In genomic region chr7:44547725-44548124, GRCm38 (mm10) we compare ENCODE assay signal across 8 mouse cellular contexts. TPM values are rescaled to one million over a fixed set of nuclear protein-coding genes. Genes with fewer than 3 reads are reported as not detected.
DNase-seq lines count a peak whose midpoint lies in the region; ATAC-seq and TF ChIP-seq lines count a peak whose summit lies in the region.

No protein-coding gene starts in this region.

- ATAC-seq in liver, embryonic 11.5 days (replicated peaks; ENCODE audit: low FRiP score) = no peak
- no peak for ATAC-seq in embryonic facial prominence, embryonic 11.5 days (replicated peaks; ENCODE audit: insufficient number of reproducible peaks, low FRiP score, low TSS enrichment, low read depth)
- ATAC-seq in hindbrain, postnatal 0 days = no peak
- no peak for ATAC-seq in neural tube, embryonic 12.5 days (ENCODE audit: low FRiP score, low read depth)

- H3K4me2 ChIP-seq in liver, embryonic 11.5 days = peak overlapping the region; percentile 85
- H3K4me2 ChIP-seq in embryonic facial prominence, embryonic 11.5 days (ENCODE audit: low read depth, low read length) = peak overlapping the region; percentile 78
- H3K4me2 ChIP-seq in hindbrain, postnatal 0 days (ENCODE audit: low read depth, low read length) = peak overlapping the region; percentile 96
- H3K4me2 ChIP-seq in neural tube, embryonic 12.5 days (replicated peaks) = peak overlapping the region; percentile 92

- no peaks in the 10 kb centered on the region for H3K27me3 ChIP-seq in liver, embryonic 11.5 days (replicated peaks; ENCODE audit: control insufficient read depth, insufficient read depth, low read length)
- no peaks in the 10 kb centered on the region for H3K27me3 ChIP-seq in embryonic facial prominence, embryonic 11.5 days (ENCODE audit: control insufficient read depth, insufficient read depth, low read length)
- H3K27me3 ChIP-seq in hindbrain, postnatal 0 days (ENCODE audit: insufficient read depth, low read length) = no peaks in the 10 kb centered on the region
- H3K27me3 ChIP-seq in neural tube, embryonic 12.5 days (replicated peaks) = no peaks in the 10 kb centered on the region

- H3K27ac ChIP-seq in liver, embryonic 11.5 days (ENCODE audit: low read depth, low read length) = peak overlapping the region; percentile 75; the same call in 1 of the 2 replicates
- no peak overlapping the region for H3K27ac ChIP-seq in embryonic facial prominence, embryonic 11.5 days (replicated peaks; ENCODE audit: low read depth, low read length)
- H3K27ac ChIP-seq in hindbrain, postnatal 0 days = no peak overlapping the region
- H3K27ac ChIP-seq in neural tube, embryonic 12.5 days = no peak overlapping the region

- peaks cover 3% of the 10 kb centered on the region; the same call in 1 of the 2 replicates for H3K9me3 ChIP-seq in liver, embryonic 11.5 days (ENCODE audit: control insufficient read depth, low read length)
- no peaks in the 10 kb centered on the region for H3K9me3 ChIP-seq in embryonic facial prominence, embryonic 11.5 days (replicated peaks; ENCODE audit: control insufficient read depth, low read length)
- no peaks in the 10 kb centered on the region for H3K9me3 ChIP-seq in hindbrain, postnatal 0 days (ENCODE audit: low read length)
- H3K9me3 ChIP-seq in neural tube, embryonic 12.5 days = 0 out of 2 replicates have a peak, but pooled peaks cover 6% of the 10 kb centered on the region

- peaks cover 12% of the 10 kb centered on the region for H3K4me1 ChIP-seq in liver, embryonic 11.5 days (replicated peaks; ENCODE audit: control insufficient read depth, insufficient read depth, low read length)
- H3K4me1 ChIP-seq in embryonic facial prominence, embryonic 11.5 days (ENCODE audit: control insufficient read depth, insufficient read depth, low read length) = peaks cover 5% of the 10 kb centered on the region; the same call in 1 of the 2 replicates
- peaks cover 8% of the 10 kb centered on the region for H3K4me1 ChIP-seq in hindbrain, postnatal 0 days (ENCODE audit: insufficient read depth, low read length)
- H3K4me1 ChIP-seq in neural tube, embryonic 12.5 days = peaks cover 13% of the 10 kb centered on the region

- peak overlapping the region; percentile 77 for H3K9ac ChIP-seq in liver, embryonic 11.5 days (ENCODE audit: low read depth, low read length)
- H3K9ac ChIP-seq in embryonic facial prominence, embryonic 11.5 days (replicated peaks; ENCODE audit: low read length) = peak overlapping the region; percentile 72
- H3K9ac ChIP-seq in hindbrain, postnatal 0 days (replicated peaks; ENCODE audit: low read length) = peak overlapping the region; percentile 45; the same call in 1 of the 2 replicates
- H3K9ac ChIP-seq in neural tube, embryonic 12.5 days = peak overlapping the region; percentile 59

- peaks cover 32% of the 10 kb centered on the region for H3K36me3 ChIP-seq in liver, embryonic 11.5 days (ENCODE audit: control insufficient read depth, insufficient read depth, low read length)
- H3K36me3 ChIP-seq in embryonic facial prominence, embryonic 11.5 days (replicated peaks; ENCODE audit: control insufficient read depth, insufficient read depth, low read depth, low read length) = no peaks in the 10 kb centered on the region; the same call in 1 of the 2 replicates
- H3K36me3 ChIP-seq in hindbrain, postnatal 0 days (ENCODE audit: insufficient read depth, low read length) = peaks cover 19% of the 10 kb centered on the region
- peaks cover 39% of the 10 kb centered on the region for H3K36me3 ChIP-seq in neural tube, embryonic 12.5 days

- no peak for DNase-seq in liver, embryonic 11.5 days (ENCODE audit: low spot score)
- DNase-seq in liver = no peak
- no peak for DNase-seq in embryonic facial prominence, embryonic 11.5 days (ENCODE audit: low spot score)
- no peak for DNase-seq in hindbrain, postnatal 0 days (ENCODE audit: low spot score)
- no peak for DNase-seq in adrenal gland, adult (ENCODE audit: inconsistent age in 2 of 2, low spot score in 1 of 2)
- DNase-seq in left cerebral cortex, adult 9 months (ENCODE audit: low spot score in 2 of 2) = no peak
- no peak for DNase-seq in T-cell, adult 2 months (ENCODE audit: low spot score)

- TF ChIP-seq CTCF in hindbrain, postnatal 0 days (IDR thresholded peaks at IDR 0.05; ENCODE audit: low read depth) = no peak

- peak overlapping the region; percentile 64 for H3K4me3 ChIP-seq in liver, embryonic 11.5 days (ENCODE audit: low read depth, low read length)
- peak overlapping the region; percentile 63 for H3K4me3 ChIP-seq in embryonic facial prominence, embryonic 11.5 days (ENCODE audit: low read depth, low read length)
- H3K4me3 ChIP-seq in hindbrain, postnatal 0 days (ENCODE audit: low read length) = peak overlapping the region; percentile 51
- H3K4me3 ChIP-seq in neural tube, embryonic 12.5 days = peak overlapping the region; percentile 59

- WGBS in liver, embryonic 11.5 days = 17% methylated on average over 5 of the region's 5 CpGs
- 23% methylated on average over 5 of the region's 5 CpGs for WGBS in embryonic facial prominence, embryonic 11.5 days
- WGBS in hindbrain, postnatal 0 days = 18% methylated on average over 5 of the region's 5 CpGs
- WGBS in neural tube, embryonic 12.5 days = 18% methylated on average over 5 of the region's 5 CpGs

RNA-seq across cellular contexts. Expression of gene Pold1, which starts 0.9 kb away (rescaled TPM):
- polyA plus RNA-seq in liver, embryonic 11.5 days (2014; fragmentation: Nextera tagmentation; extraction: Ambion mirVana) = 119 and 128 TPM in 2 replicates
- polyA plus RNA-seq in embryonic facial prominence, embryonic 11.5 days (2014; fragmentation: Nextera tagmentation; extraction: Ambion mirVana) = 56.3 and 61.4 TPM in 2 replicates
- total RNA-seq in hindbrain, postnatal 0 days (2014; rRNA removed) = 26.3 and 30.0 TPM in 2 replicates
- polyA plus RNA-seq in hindbrain, postnatal 0 days (2015; fragmentation: Nextera tagmentation; extraction: Ambion mirVana) = 17.6 and 18.7 TPM in 2 replicates
- 65.2 and 66.4 TPM in 2 replicates for polyA plus RNA-seq in neural tube, embryonic 12.5 days (2016; fragmentation: Nextera tagmentation; extraction: Ambion mirVana)

RNA-seq across cellular contexts. Expression of gene Nr1h2, which starts 6.0 kb away (rescaled TPM):
- 65.6 and 69.2 TPM in 2 replicates for polyA plus RNA-seq in liver, embryonic 11.5 days (2014; fragmentation: Nextera tagmentation; extraction: Ambion mirVana)
- 63.7 and 69.6 TPM in 2 replicates for polyA plus RNA-seq in embryonic facial prominence, embryonic 11.5 days (2014; fragmentation: Nextera tagmentation; extraction: Ambion mirVana)
- 71.2 and 76.4 TPM in 2 replicates for total RNA-seq in hindbrain, postnatal 0 days (2014; rRNA removed)
- polyA plus RNA-seq in hindbrain, postnatal 0 days (2015; fragmentation: Nextera tagmentation; extraction: Ambion mirVana) = 50.5 and 57.6 TPM in 2 replicates
- 69.5 and 71.2 TPM in 2 replicates for polyA plus RNA-seq in neural tube, embryonic 12.5 days (2016; fragmentation: Nextera tagmentation; extraction: Ambion mirVana)

RNA-seq across cellular contexts. Expression of gene Spib, which starts 15.9 kb away (rescaled TPM):
- polyA plus RNA-seq in liver, embryonic 11.5 days (2014; fragmentation: Nextera tagmentation; extraction: Ambion mirVana) = 0.05 TPM in 1 of 2 replicates, not detected in the other
- polyA plus RNA-seq in embryonic facial prominence, embryonic 11.5 days (2014; fragmentation: Nextera tagmentation; extraction: Ambion mirVana) = not detected in 2 replicates
- total RNA-seq in hindbrain, postnatal 0 days (2014; rRNA removed) = 0.05 TPM in 1 of 2 replicates, not detected in the other
- 0.06 TPM in 1 of 2 replicates, not detected in the other for polyA plus RNA-seq in hindbrain, postnatal 0 days (2015; fragmentation: Nextera tagmentation; extraction: Ambion mirVana)
- 0.11 TPM in 1 of 2 replicates, not detected in the other for polyA plus RNA-seq in neural tube, embryonic 12.5 days (2016; fragmentation: Nextera tagmentation; extraction: Ambion mirVana)

RNA-seq across cellular contexts. Expression of gene Mybpc2, which starts 23.3 kb away (rescaled TPM):
- not detected in 2 replicates for polyA plus RNA-seq in liver, embryonic 11.5 days (2014; fragmentation: Nextera tagmentation; extraction: Ambion mirVana)
- polyA plus RNA-seq in embryonic facial prominence, embryonic 11.5 days (2014; fragmentation: Nextera tagmentation; extraction: Ambion mirVana) = 0.07 TPM in 1 of 2 replicates, not detected in the other
- total RNA-seq in hindbrain, postnatal 0 days (2014; rRNA removed) = 0.14 and 0.47 TPM in 2 replicates
- polyA plus RNA-seq in hindbrain, postnatal 0 days (2015; fragmentation: Nextera tagmentation; extraction: Ambion mirVana) = 0.19 and 0.25 TPM in 2 replicates
- polyA plus RNA-seq in neural tube, embryonic 12.5 days (2016; fragmentation: Nextera tagmentation; extraction: Ambion mirVana) = 0.11 and 0.14 TPM in 2 replicates

RNA-seq across cellular contexts. Expression of gene Napsa, which starts 24.5 kb away (rescaled TPM):
- polyA plus RNA-seq in liver, embryonic 11.5 days (2014; fragmentation: Nextera tagmentation; extraction: Ambion mirVana) = 1.4 and 2.1 TPM in 2 replicates
- polyA plus RNA-seq in embryonic facial prominence, embryonic 11.5 days (2014; fragmentation: Nextera tagmentation; extraction: Ambion mirVana) = 0.70 and 0.88 TPM in 2 replicates
- total RNA-seq in hindbrain, postnatal 0 days (2014; rRNA removed) = 0.90 TPM in 1 of 2 replicates, not detected in the other
- polyA plus RNA-seq in hindbrain, postnatal 0 days (2015; fragmentation: Nextera tagmentation; extraction: Ambion mirVana) = 0.26 and 0.69 TPM in 2 replicates
- 0.74 and 1.5 TPM in 2 replicates for polyA plus RNA-seq in neural tube, embryonic 12.5 days (2016; fragmentation: Nextera tagmentation; extraction: Ambion mirVana)
